Mouse (Mus musculus) heart, embryonic 13.5 days (tissue): ENCODE measurements around the gene Zbtb34. TPM values are rescaled to one million over a fixed set of nuclear protein-coding genes. Genes with fewer than 3 reads are reported as not detected.

Experiments
- ATAC-seq: fragments of 200-750 bp; cut with Nextera tagmentation; 2 replicates; pipeline ENCODE4 v1.8.0; 2017; ENCODE audit warnings: moderate TSS enrichment; ENCODE audit not compliant: insufficient number of reproducible peaks, low FRiP score, low TSS enrichment; ENCODE audit errors: extremely low read depth
- H3K27ac ChIP-seq: fragments of 300-500 bp; sonication (generic); replicated peaks from 2 replicates; pipeline ENCODE4 v1.5.1; 2015; ENCODE audit warnings: moderate library complexity, mild to moderate bottlenecking, inconsistent platforms
- H3K27me3 ChIP-seq: fragments of 300-500 bp; sonication (generic); replicated peaks from 2 replicates; pipeline ENCODE4 v1.6.1; 2015; ENCODE audit warnings: mild to moderate bottlenecking, inconsistent platforms
- H3K36me3 ChIP-seq: fragments of 300-500 bp; sonication (generic); 2 replicates; pipeline ENCODE4 v1.6.1; 2015; ENCODE audit warnings: mild to moderate bottlenecking, inconsistent platforms
- H3K4me1 ChIP-seq: fragments of 300-500 bp; sonication (generic); 2 replicates; pipeline ENCODE4 v1.6.1; 2015; ENCODE audit warnings: inconsistent platforms
- H3K4me2 ChIP-seq: fragments of 300-500 bp; sonication (generic); 2 replicates; pipeline ENCODE4 v1.6.1; 2015; ENCODE audit warnings: inconsistent platforms, mild to moderate bottlenecking, moderate library complexity
- H3K4me3 ChIP-seq: fragments of 300-500 bp; sonication (generic); 2 replicates; pipeline ENCODE4 v1.5.1; 2015; ENCODE audit warnings: moderate library complexity, mild to moderate bottlenecking, inconsistent platforms
- H3K9ac ChIP-seq: fragments of 300-500 bp; sonication (generic); 2 replicates; pipeline ENCODE4 v1.6.1; 2015; ENCODE audit warnings: inconsistent platforms, mild to moderate bottlenecking, moderate library complexity
- H3K9me3 ChIP-seq: fragments of 300-500 bp; sonication (generic); 2 replicates; pipeline ENCODE4 v1.6.1; 2016; ENCODE audit warnings: inconsistent platforms
- WGBS: fragments of 180-500 bp; shearing (Covaris S2); methylation state at CpG from one replicate; pipeline ENCODE4 v1.1.7; 2015; ENCODE audit warnings: mixed read lengths; 5-methylcytosine and 5-hydroxymethylcytosine counted together
- polyA plus RNA-seq: library from polyadenylated mRNA; unstranded; fragments of >200 nt; fragmentation: Nextera tagmentation; extraction: Ambion mirVana; gene quantifications from 2 replicates; pipeline ENCODE4 v1.2.1, GENCODE M21; 2015

Gene Zbtb34
- polyA plus RNA-seq, 1 experiment from 2014 or later = 3.5 TPM

GRCm38 (mm10) chr2:33456696-33457095 is 25.6 kb upstream of the Zbtb34 start:
- 73% methylated on average over 3 of the region's 3 CpGs for WGBS
- H3K27ac ChIP-seq = no peak overlapping the region
- H3K4me1 ChIP-seq = peaks cover 19% of the 10 kb centered on the region
- no peaks in the 10 kb centered on the region for H3K9me3 ChIP-seq
- peaks cover 76% of the 10 kb centered on the region for H3K36me3 ChIP-seq
- ATAC-seq = no peak
- H3K4me2 ChIP-seq = no peak overlapping the region
- H3K27me3 ChIP-seq = no peaks in the 10 kb centered on the region
- no peak overlapping the region for H3K9ac ChIP-seq
- H3K4me3 ChIP-seq = no peak overlapping the region

- ATAC-seq = no peak
- Histone ChIP-seq H3K27me3 (no peaks in the 10 kb centered on the region), H3K4me3 (no peak overlapping the region), H3K27ac (no peak overlapping the region), H3K4me2 (no peak overlapping the region), H3K4me1 (peaks cover 23% of the 10 kb centered on the region), H3K36me3 (peaks cover 76% of the 10 kb centered on the region), H3K9ac (no peak overlapping the region), H3K9me3 (no peaks in the 10 kb centered on the region)
- 89% methylated on average over 5 of the region's 5 CpGs for WGBS
These were observed 25.1 kb upstream of the Zbtb34 start for GRCm38 (mm10) chr2:33456242-33456641.

- Histone ChIP-seq H3K4me2 (no peak overlapping the region), H3K36me3 (peaks cover 75% of the 10 kb centered on the region), H3K27me3 (no peaks in the 10 kb centered on the region), H3K27ac (no peak overlapping the region), H3K4me1 (peaks cover 27% of the 10 kb centered on the region), H3K9ac (no peak overlapping the region), H3K4me3 (no peak overlapping the region), H3K9me3 (no peaks in the 10 kb centered on the region)
- no peak for ATAC-seq
- 83% methylated on average over 3 of the region's 3 CpGs for WGBS
These were observed 24.2 kb upstream of the Zbtb34 start for GRCm38 (mm10) chr2:33455350-33455749.

- 86% methylated on average over 8 of the region's 8 CpGs for WGBS
- Histone ChIP-seq H3K27me3 (no peaks in the 10 kb centered on the region), H3K27ac (no peak overlapping the region), H3K4me1 (peaks cover 26% of the 10 kb centered on the region), H3K4me2 (no peak overlapping the region), H3K36me3 (peaks cover 74% of the 10 kb centered on the region), H3K9ac (no peak overlapping the region), H3K9me3 (no peaks in the 10 kb centered on the region), H3K4me3 (no peak overlapping the region)
- ATAC-seq = no peak
These were observed 23.7 kb upstream of the Zbtb34 start for GRCm38 (mm10) chr2:33454816-33455215.

GRCm38 (mm10) chr2:33453476-33453875 is 22.4 kb upstream of the Zbtb34 start:
- Histone ChIP-seq H3K27me3 (no peaks in the 10 kb centered on the region), H3K4me3 (no peak overlapping the region), H3K4me1 (peaks cover 24% of the 10 kb centered on the region), H3K27ac (no peak overlapping the region), H3K4me2 (no peak overlapping the region), H3K36me3 (peaks cover 79% of the 10 kb centered on the region), H3K9ac (no peak overlapping the region), H3K9me3 (no peaks in the 10 kb centered on the region)
- no peak for ATAC-seq
- 76% methylated on average over 3 of the region's 3 CpGs for WGBS

- Histone ChIP-seq H3K27me3 (no peaks in the 10 kb centered on the region), H3K4me2 (no peak overlapping the region), H3K9me3 (no peaks in the 10 kb centered on the region), H3K4me3 (no peak overlapping the region), H3K27ac (peak overlapping the region; percentile 56; the same call in 1 of the 2 replicates), H3K4me1 (peaks cover 24% of the 10 kb centered on the region), H3K9ac (peak overlapping the region; percentile 40; the same call in 1 of the 2 replicates), H3K36me3 (peaks cover 85% of the 10 kb centered on the region)
- 78% methylated on average over 5 of the region's 5 CpGs for WGBS
- ATAC-seq = no peak
These were observed 21.6 kb upstream of the Zbtb34 start for GRCm38 (mm10) chr2:33452721-33453120.

- Histone ChIP-seq H3K9me3 (no peaks in the 10 kb centered on the region), H3K4me3 (no peak overlapping the region), H3K27me3 (no peaks in the 10 kb centered on the region), H3K9ac (peak overlapping the region; percentile 40; the same call in 1 of the 2 replicates), H3K4me1 (peaks cover 24% of the 10 kb centered on the region), H3K27ac (peak overlapping the region; percentile 56; the same call in 1 of the 2 replicates), H3K36me3 (peaks cover 82% of the 10 kb centered on the region), H3K4me2 (no peak overlapping the region)
- 0 out of 2 replicates have a peak, but pooled peaks have one; percentile 19 for ATAC-seq
- WGBS = 16% methylated on average over 4 of the region's 4 CpGs
These were observed 21.0 kb upstream of the Zbtb34 start for GRCm38 (mm10) chr2:33452140-33452539.

- no peaks in the 10 kb centered on the region for H3K9me3 ChIP-seq
- peaks cover 81% of the 10 kb centered on the region for H3K36me3 ChIP-seq
- no peak overlapping the region for H3K27ac ChIP-seq
- 73% methylated on average over 11 of the region's 11 CpGs for WGBS
- no peak overlapping the region for H3K4me2 ChIP-seq
- no peak overlapping the region for H3K9ac ChIP-seq
- peaks cover 24% of the 10 kb centered on the region for H3K4me1 ChIP-seq
- H3K27me3 ChIP-seq = no peaks in the 10 kb centered on the region
- ATAC-seq = no peak
- no peak overlapping the region for H3K4me3 ChIP-seq
These were observed 20.2 kb upstream of the Zbtb34 start for GRCm38 (mm10) chr2:33451038-33451978.

- WGBS = 87% methylated on average over 22 of the region's 22 CpGs
- no peaks in the 10 kb centered on the region for H3K9me3 ChIP-seq
- peaks cover 33% of the 10 kb centered on the region for H3K4me1 ChIP-seq
- H3K27ac ChIP-seq = no peak overlapping the region
- peaks cover 62% of the 10 kb centered on the region for H3K36me3 ChIP-seq
- no peak for ATAC-seq
- H3K4me3 ChIP-seq = no peak overlapping the region
- no peak overlapping the region for H3K4me2 ChIP-seq
- H3K27me3 ChIP-seq = no peaks in the 10 kb centered on the region
- H3K9ac ChIP-seq = no peak overlapping the region
These were observed 18.2 kb upstream of the Zbtb34 start for GRCm38 (mm10) chr2:33449119-33449873.

GRCm38 (mm10) chr2:33446796-33447195 is 15.7 kb upstream of the Zbtb34 start:
- H3K36me3 ChIP-seq = peaks cover 37% of the 10 kb centered on the region
- ATAC-seq = no peak
- H3K9me3 ChIP-seq = no peaks in the 10 kb centered on the region
- H3K27ac ChIP-seq = no peak overlapping the region
- 50% methylated on average over 1 of the region's 1 CpGs for WGBS
- no peaks in the 10 kb centered on the region for H3K27me3 ChIP-seq
- no peak overlapping the region for H3K4me3 ChIP-seq
- no peak overlapping the region for H3K9ac ChIP-seq
- H3K4me2 ChIP-seq = no peak overlapping the region
- H3K4me1 ChIP-seq = peaks cover 30% of the 10 kb centered on the region

GRCm38 (mm10) chr2:33445741-33446140 is 14.6 kb upstream of the Zbtb34 start:
- Histone ChIP-seq H3K27me3 (no peaks in the 10 kb centered on the region), H3K9me3 (no peaks in the 10 kb centered on the region), H3K27ac (no peak overlapping the region), H3K4me2 (no peak overlapping the region), H3K4me3 (no peak overlapping the region), H3K36me3 (peaks cover 27% of the 10 kb centered on the region), H3K4me1 (peaks cover 21% of the 10 kb centered on the region), H3K9ac (no peak overlapping the region)
- ATAC-seq = no peak
- 91% methylated on average over 5 of the region's 5 CpGs for WGBS
